Mouse (Mus musculus): ENCODE measurements around the gene Cks2.
"Not testable (repeated sequence)": the region's sequence is repeated elsewhere in the genome, so short reads cannot be mapped to it uniquely, and the experiment has no call there.

Gene Cks2

DNA sequence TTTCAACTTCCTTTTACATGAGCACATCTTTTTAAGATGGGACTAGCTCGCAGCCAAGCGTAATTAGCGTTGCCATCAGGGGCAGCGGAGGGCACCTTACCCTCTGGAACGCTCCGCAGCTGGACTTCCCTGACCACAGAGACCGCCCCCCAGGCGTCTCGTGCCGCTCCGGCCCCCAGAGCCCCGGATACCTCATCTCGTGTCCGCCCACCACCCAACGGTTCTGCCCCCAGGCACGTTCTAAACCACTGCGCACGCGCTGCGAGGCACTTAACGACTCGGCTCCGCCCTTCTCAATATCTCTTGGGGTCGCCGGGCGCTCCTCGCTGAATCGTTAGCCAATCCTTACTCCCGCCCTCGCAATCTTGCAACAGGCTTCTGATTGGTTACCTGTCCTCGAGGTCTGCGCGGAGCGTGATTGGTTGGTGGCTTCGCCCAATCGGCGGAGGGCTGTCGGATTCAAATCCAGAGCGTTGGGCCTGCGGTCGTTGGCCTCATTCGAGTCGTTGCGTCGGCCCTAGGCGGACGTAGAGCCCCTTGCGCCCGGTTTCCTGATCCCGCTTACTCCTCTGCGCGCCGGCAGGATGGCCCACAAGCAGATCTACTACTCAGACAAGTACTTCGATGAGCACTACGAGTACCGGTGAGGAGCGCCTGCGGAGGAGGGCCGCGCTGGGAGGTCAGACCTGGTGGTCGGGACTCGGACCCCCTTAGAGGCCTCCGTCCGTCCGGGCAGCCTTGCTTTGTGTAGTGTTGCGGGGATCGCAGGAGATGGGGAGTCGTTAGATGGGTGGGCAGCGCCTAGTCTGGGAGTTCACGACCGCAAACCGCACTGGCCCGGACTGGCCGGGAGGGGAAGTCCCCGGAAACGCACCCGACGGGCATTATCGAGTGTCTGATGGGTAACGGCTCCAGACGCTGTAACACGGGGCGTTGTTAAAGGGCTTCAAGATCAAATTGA is at the start of gene Cks2:
Cks2 (plus strand) TSS at position 404 of the 961 bp plus-strand sequence.
- in situ Hi-C loops (cut with MboI, MseI): no loop called here

- in situ Hi-C loops (cut with MboI, MseI): no loop called here
Observed at GRCm38 (mm10) chr13:51595404-51595803, 49.6 kb upstream of the Cks2 start.

DNA sequence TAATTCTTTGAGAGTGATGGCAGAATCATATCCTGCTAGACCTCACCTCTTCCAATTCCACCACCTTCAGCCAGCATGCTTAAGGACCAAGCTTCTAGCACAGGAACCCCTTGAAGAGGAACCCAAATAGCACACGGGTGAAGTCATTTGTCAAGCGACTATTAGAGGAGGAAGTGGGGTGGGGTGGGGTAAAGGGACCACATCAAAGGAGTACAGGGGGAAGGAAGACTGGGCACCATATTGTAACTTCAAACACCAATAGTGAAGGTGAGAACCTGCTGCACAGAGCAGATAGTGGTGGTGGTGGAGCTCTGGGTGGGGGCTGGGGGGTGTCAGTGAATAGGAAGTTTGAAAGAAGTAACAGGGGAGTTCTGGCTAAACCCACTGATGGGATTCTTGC is 47.0 kb upstream of the Cks2 start:
- in situ Hi-C loops (cut with MboI, MseI): no loop called here

DNA sequence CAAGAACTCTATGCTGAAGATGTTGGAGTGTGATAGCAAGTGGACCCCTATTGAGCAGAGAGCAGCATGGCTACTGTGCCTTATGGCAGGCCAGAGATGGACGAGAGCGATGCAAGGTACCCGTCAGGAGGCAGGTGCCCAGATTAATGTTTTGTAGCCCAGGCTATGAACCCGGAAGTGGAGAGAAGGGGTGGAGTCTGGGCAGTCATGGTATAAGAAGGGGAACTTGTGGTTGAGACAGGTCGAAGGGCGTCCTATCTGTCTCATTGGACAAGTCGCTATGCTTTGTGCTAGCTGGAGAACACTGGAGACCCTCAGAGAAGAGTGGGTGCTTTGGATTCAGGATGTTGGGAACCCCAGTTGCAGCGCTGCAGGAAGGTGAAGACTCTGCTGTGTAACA is 44.9 kb upstream of the Cks2 start:
- in situ Hi-C loops (cut with MboI, MseI): no loop called here

GRCm38 (mm10) chr13:51602764-51603163 is 42.3 kb upstream of the Cks2 start:
- in situ Hi-C loops (cut with MboI, MseI): no loop called here

- in situ Hi-C loops (cut with MboI, MseI): no loop called here
Observed at GRCm38 (mm10) chr13:51603221-51603893, 41.7 kb upstream of the Cks2 start.

DNA sequence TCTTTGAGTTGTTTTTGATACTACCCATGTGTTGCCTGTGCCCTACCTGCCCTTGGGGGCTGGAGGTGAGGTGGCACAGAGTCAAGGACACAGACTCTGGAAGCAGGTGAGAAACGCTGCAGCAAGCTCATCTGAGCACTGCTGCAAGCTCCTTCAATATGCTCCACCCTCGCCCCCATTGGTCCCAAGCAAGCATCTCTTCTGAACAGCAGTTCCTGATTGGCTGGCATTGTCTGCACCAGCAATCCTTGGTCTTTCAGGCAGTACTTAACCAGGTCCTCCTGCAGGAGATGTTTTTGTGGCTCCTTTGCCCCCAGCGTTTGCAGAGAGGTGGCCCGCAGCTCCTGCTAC is 41.2 kb upstream of the Cks2 start:
- in situ Hi-C loops (cut with MboI, MseI): no loop called here

GRCm38 (mm10) chr13:51609231-51609630 is 35.8 kb upstream of the Cks2 start:
- in situ Hi-C loops (cut with MboI, MseI): no loop called here

- in situ Hi-C loops (cut with MboI, MseI): no loop called here
Observed at GRCm38 (mm10) chr13:51611060-51611459, 34.0 kb upstream of the Cks2 start.

DNA sequence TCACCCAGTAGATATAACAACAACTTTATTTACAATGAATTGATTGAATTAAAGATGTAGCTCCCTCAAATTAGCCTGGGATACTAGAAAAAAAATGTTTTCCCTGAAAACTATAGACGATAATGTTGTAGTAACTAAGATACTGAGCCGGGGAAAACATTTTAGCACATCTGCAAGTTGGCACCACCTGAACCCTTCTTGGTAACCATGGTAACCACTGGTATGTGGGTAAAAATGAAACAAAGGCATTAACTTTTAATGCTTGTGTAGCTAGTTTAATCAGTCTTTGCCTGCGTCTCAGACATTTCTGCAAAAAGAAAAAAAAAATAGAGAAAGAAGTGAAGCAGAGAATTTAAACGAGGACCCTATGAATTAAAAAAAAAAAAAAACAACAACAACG is 33.5 kb upstream of the Cks2 start:
- in situ Hi-C loops (cut with MboI, MseI): no loop called here

DNA sequence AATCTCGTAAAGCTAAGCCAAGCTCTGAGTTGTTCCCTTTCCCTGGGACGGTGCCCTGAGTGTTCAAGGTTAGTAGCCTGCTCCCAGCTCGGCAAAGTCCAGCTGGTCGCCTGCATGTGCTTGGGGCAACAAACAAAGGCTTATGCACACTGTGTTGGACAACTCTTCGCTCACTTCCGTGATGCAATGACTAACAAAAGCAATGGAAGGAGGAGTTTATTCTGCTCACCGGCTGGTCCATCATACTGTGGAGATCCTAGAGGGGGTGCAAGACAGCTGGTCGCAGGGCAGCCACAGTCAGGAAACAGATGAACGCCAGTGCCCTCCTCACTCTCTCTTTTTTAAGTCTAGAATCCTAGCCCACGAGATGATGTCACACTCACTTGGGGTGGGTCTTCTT is 29.2 kb upstream of the Cks2 start:
- in situ Hi-C loops (cut with MboI, MseI): no loop called here

GRCm38 (mm10) chr13:51616417-51617044 is 28.5 kb upstream of the Cks2 start:
- in situ Hi-C loops (cut with MboI, MseI): no loop called here

- in situ Hi-C loops (cut with MboI, MseI): no loop called here
Observed at GRCm38 (mm10) chr13:51617306-51617705, 27.7 kb upstream of the Cks2 start.

- in situ Hi-C loops (cut with MboI, MseI): no loop called here
Observed at GRCm38 (mm10) chr13:51617861-51618260, 27.2 kb upstream of the Cks2 start.

DNA sequence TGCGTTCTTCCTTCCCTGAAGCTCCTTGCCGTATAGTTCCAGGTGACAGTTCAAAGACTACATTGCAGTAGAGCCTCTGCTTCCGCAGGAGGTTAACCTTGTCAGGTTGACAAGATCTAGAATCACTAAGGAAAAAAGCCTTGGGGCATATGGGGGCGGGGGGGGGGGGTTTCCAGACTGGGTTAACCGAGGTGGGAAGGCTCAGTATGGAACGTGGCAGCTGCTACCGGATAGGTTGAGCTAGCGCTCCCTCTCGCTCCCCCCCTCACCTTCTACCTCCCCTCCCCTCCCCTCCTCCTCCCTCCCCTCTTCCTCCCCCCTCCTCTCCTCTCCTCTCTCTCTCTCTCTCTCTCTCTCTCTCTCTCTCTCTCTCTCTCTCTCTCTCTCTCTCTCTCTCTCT is 26.4 kb upstream of the Cks2 start:
- in situ Hi-C loops (cut with MboI, MseI): no loop called here

GRCm38 (mm10) chr13:51622626-51623025 is 22.4 kb upstream of the Cks2 start:
- in situ Hi-C loops (cut with MboI, MseI): loop anchor here (10.0 kb wide), 2 partner anchors 528 to 668 kb away; no protein-coding TSS in a partner anchor

DNA sequence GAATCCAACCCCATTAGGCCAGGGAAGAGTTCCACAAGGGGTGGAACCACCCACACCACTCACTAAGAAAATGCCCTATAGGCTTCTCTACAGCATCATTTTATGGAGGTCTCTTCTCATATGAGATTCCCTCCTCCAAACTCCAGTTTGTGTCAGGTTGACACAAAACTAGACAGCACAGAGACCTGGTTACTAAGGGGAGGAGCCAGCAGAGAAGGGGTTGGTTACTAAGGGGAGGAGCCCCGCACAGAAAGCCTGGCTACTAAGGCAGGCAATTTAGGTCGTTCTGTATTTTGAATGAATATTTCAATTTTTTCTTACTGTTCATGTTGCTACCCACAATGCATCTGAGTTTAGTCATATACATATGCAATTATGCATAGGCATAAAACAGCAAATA is 21.4 kb upstream of the Cks2 start:
- in situ Hi-C loops (cut with MboI, MseI): loop anchor here (10.0 kb wide), 2 partner anchors 529 to 669 kb away; no protein-coding TSS in a partner anchor

DNA sequence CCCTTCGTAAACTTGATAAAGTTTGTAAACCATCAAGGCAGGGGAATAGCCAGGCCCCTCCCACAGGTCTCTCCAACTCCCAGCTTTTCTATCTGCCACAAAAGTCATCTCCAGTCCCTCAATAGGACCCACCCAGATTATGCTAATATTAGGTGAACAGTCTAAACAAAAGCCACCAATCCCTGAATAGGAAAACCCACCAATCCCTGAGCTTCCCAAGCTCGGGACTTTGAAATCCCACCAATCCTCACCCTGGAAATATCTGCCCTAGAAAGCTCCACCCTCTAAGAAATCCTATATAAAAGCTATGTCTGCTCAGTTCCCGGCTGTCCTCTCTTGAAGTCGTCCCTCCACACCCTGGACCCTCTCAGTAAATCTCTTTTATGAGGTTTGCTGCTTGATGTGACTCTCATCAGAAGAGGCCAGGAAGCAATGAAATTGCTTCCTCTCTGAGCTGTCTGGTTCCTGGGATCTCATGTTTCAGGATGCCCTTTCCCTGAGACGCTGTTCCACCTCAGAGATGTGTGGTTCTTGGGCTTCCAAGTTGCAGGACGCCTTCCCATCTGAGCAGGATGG is 16.7 kb upstream of the Cks2 start:
- in situ Hi-C loops (cut with MboI, MseI): loop anchor here (5.0 to 10.0 kb wide), 3 partner anchors 411 to 674 kb away; no protein-coding TSS in a partner anchor

- in situ Hi-C loops (cut with MboI, MseI): no loop called here
Observed at GRCm38 (mm10) chr13:51631354-51631992, 13.6 kb upstream of the Cks2 start.

- in situ Hi-C loops (cut with MboI, MseI): no loop called here
Observed at GRCm38 (mm10) chr13:51632560-51633218, 12.3 kb upstream of the Cks2 start.

GRCm38 (mm10) chr13:51635384-51635783 is 9.6 kb upstream of the Cks2 start:
- in situ Hi-C loops (cut with MboI, MseI): not testable (repeated sequence)
